Mouse (Mus musculus): ENCODE data around the gene 2610001J05Rik.

The 2610001J05Rik gene

DNA sequence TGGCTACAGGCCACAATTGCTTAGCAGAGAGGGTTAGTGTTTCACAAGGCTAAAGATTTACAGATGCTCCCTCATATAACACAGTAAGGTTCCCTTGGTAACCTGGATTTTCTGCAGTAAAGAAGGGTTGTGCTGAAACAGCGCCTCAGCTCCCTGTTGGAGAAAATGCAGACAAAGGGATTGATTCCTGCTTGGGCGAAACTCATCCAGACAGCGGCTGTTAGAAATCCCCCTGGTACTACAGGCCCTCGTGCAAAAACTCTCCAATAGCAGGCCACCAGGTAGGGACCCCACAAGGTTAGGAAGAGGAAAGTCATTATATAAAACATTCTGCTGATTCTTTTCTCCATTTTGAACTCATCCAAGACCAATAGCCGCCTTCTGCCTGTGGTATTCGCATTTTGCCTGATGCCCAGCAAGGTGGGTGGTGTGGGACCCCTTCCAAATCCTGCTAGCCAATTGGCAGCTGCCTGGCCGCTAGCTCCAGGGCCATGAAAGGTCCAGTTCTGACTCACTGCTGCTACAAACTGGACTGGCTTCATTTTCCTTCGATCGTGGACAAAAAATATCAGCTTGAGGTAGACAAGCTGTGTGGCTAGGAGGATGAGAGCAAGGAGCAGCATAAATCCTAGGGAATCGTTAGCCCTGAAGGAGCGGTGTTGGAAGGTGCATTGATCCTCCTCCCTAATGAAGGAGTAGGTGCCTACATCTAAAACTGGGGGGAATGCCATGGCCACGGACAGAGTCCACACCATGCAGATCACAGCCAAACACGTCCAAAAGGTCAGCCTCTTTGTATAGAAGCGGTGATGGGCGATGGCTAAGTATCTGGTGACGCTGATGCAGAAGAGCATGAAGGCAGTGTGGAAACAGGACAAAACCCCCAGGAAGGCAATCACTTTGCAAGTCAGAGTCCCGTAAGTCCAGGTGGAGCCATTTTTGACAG, 35.3 kb downstream of the 2610001J05Rik start:
- no peak for DNase-seq (ENCODE audit: low read depth)

DNA sequence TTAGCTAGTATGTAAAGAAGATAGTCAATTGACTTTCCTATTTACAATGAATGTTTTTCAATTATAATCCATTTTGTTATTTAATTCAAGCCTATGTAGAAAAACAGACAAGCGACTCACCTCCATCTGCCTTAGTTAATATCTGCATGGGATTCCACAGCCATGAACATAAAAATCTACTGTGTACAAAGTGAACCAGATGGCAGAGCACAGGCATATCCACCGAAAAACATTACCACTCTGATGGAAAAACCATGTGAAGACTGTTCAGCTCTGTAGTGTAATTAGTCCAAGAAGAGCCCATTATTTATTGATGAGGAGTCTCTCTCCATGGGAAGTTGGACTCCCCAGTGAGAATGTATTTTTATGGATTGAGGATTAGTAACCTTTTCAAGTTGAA, 38.5 kb downstream of the 2610001J05Rik start:
- DNase-seq (ENCODE audit: low read depth), result no peak

DNA sequence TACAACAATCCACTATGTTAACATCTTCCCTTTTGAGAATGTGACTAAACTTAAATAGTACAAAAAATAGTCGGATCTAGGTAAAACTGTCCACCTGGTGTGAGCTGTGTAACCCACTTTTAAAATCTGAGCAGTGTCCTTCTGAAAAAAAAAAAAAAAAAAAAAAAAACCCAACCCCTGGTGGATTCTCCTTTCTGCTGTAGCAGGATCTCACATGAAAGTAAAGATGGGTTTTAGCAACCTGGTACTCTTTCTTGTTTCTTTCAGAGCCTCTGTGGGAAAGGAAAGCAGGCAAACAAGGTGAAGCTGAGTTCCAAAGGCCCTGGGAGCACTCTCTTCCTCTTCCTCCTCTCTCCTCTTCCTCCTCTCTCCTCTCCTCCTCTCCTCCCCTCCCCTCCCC, 42.4 kb downstream of the 2610001J05Rik start:
- no peak for DNase-seq (ENCODE audit: low read depth)
